Comparison of ENCODE assay signal across 29 mouse cellular contexts in genomic region chr12:84689051-84689450, GRCm38 (mm10). TPM values are rescaled to one million over a fixed set of nuclear protein-coding genes. Genes with fewer than 3 reads are reported as not detected.
DNase-seq lines count a peak whose midpoint lies in the region; ATAC-seq and TF ChIP-seq lines count a peak whose summit lies in the region.
"Had no signal": no experiment of that assay in that cellular context is flagged by ENCODE, and none has a peak within 500 bp of the region (broad histone marks: within the 10 kb centered on the region; RNA-seq: fewer than 3 reads in every experiment).

No protein-coding gene starts in this region.

- DNase-seq in cerebellum, adult 2 months, result peak; percentile 35 to 63
- no peak for DNase-seq in cerebellum, postnatal 4 days (ENCODE audit: low spot score in 2 of 2)
- DNase-seq in cerebellum, adult 9-11 months, result peak; percentile 64
- peak; percentile 44 to 58 for DNase-seq in cerebellum, postnatal 25 days
- peak; percentile 9 for DNase-seq in gonadal fat pad, adult 2 months (ENCODE audit: low read depth)
- DNase-seq in frontal cortex, postnatal 14 days (ENCODE audit: low spot score in 2 of 2), result no peak
- DNase-seq in right cerebral cortex, postnatal 14 days, result no peak
- DNase-seq: adrenal gland, adult 8-10 months; adrenal gland, postnatal 25 days; gastrocnemius, postnatal 25 days; heart, adult 2 months; heart, postnatal 14 days; heart, postnatal 4 days; kidney, adult 2 months had no signal

- peaks cover 33% of the 10 kb centered on the region for H3K4me1 ChIP-seq in cerebellum, adult 2 months (ENCODE audit: control insufficient read depth, insufficient read depth, low read length)
- H3K4me1 ChIP-seq in kidney, embryonic 16.5 days (ENCODE audit: insufficient read depth, low read length), result no peaks in the 10 kb centered on the region
- H3K4me1 ChIP-seq: heart, embryonic 13.5 days had no signal

- WGBS in cerebellum, adult 2 months, result 27% methylated on average over 11 of the region's 11 CpGs
- 83% methylated on average over 11 of the region's 11 CpGs for WGBS in kidney, embryonic 16.5 days

- TF ChIP-seq CTCF in cerebellum, adult 2 months (IDR thresholded peaks at IDR 0.05; ENCODE audit: borderline replicate concordance, insufficient read depth, low read depth, low read length), result no peak

- no peaks in the 10 kb centered on the region for H3K9me3 ChIP-seq in kidney, embryonic 16.5 days (ENCODE audit: low read length)
- H3K9me3 ChIP-seq: heart, embryonic 10.5 days; heart, embryonic 13.5 days; hindbrain, embryonic 15.5 days had no signal

- no peak overlapping the region for H3K9ac ChIP-seq in kidney, embryonic 16.5 days (replicated peaks; ENCODE audit: low read length)
- H3K9ac ChIP-seq: heart, embryonic 13.5 days; hindbrain, embryonic 15.5 days had no signal

- H3K27me3 ChIP-seq in cerebellum, adult 2 months (ENCODE audit: control insufficient read depth, insufficient read depth, low read length), result no peaks in the 10 kb centered on the region
- peaks cover 3% of the 10 kb centered on the region; the same call in 1 of the 2 replicates for H3K27me3 ChIP-seq in kidney, embryonic 16.5 days (ENCODE audit: insufficient read depth, low read length)
- H3K27me3 ChIP-seq: hindbrain, embryonic 15.5 days had no signal

- no peak overlapping the region for H3K4me3 ChIP-seq in cerebellum, adult 2 months (replicated peaks; ENCODE audit: insufficient read depth, low read depth, low read length)
- no peak overlapping the region for H3K4me3 ChIP-seq in kidney, embryonic 16.5 days (ENCODE audit: low read length)
- H3K4me3 ChIP-seq: heart, adult 2 months; heart, embryonic 10.5 days; heart, embryonic 13.5 days; hindbrain, embryonic 15.5 days had no signal

- H3K36me3 ChIP-seq in kidney, embryonic 16.5 days (ENCODE audit: insufficient read depth, low read length), result no peaks in the 10 kb centered on the region
- H3K36me3 ChIP-seq: heart, embryonic 10.5 days; heart, embryonic 13.5 days; hindbrain, embryonic 15.5 days had no signal

- no peak overlapping the region for H3K27ac ChIP-seq in cerebellum, adult 2 months (ENCODE audit: insufficient read depth, low read length)
- no peak overlapping the region for H3K27ac ChIP-seq in kidney, embryonic 16.5 days (ENCODE audit: low read length)
- H3K27ac ChIP-seq: heart, adult 2 months; heart, embryonic 10.5 days; heart, embryonic 13.5 days; hindbrain, embryonic 15.5 days had no signal

- no peak overlapping the region for H3K4me2 ChIP-seq in kidney, embryonic 16.5 days (replicated peaks; ENCODE audit: low read depth, low read length)
- H3K4me2 ChIP-seq: heart, embryonic 13.5 days; hindbrain, embryonic 15.5 days had no signal

- TF ChIP-seq POLR2A in cerebellum, adult 2 months (IDR thresholded peaks at IDR 0.05; ENCODE audit: borderline replicate concordance, insufficient read depth, low read length), result no peak

- no peak for ATAC-seq in kidney, embryonic 16.5 days (ENCODE audit: low FRiP score, low TSS enrichment)
- ATAC-seq: activated CD4-positive, CD25-positive, alpha-beta regulatory T cell, adult 4 months; forebrain, embryonic 14.5 days; intestine, postnatal 0 days had no signal

RNA-seq across cellular contexts. Expression of gene Syndig1l, which starts 9.6 kb away (rescaled TPM):
- polyA plus RNA-seq in cerebellum, adult 2 months (2012; rRNA removed), result 24.9 and 28.0 TPM in 2 replicates
- 0.05 and 0.06 TPM in 2 replicates for polyA plus RNA-seq in gonadal fat pad, adult 2 months (2012; rRNA removed)
- 0.06 and 0.09 TPM in 2 replicates for polyA plus RNA-seq in kidney, embryonic 16.5 days (2015; fragmentation: Nextera tagmentation; extraction: Ambion mirVana)
- polyA plus RNA-seq: activated CD4-positive, CD25-positive, alpha-beta regulatory T cell, adult 4 months; embryonic facial prominence, embryonic 11.5 days; heart, adult 2 months; heart, embryonic 13.5 days; heart, embryonic 16.5 days; kidney, adult 2 months; kidney, embryonic 14.5 days had no signal

RNA-seq across cellular contexts. Expression of gene Vrtn, which starts 48.2 kb away (rescaled TPM):
- polyA plus RNA-seq in cerebellum, adult 2 months (2012; rRNA removed), result not detected in 2 replicates
- polyA plus RNA-seq in gonadal fat pad, adult 2 months (2012; rRNA removed), result not detected in 2 replicates
- not detected in 2 replicates for polyA plus RNA-seq in kidney, embryonic 16.5 days (2015; fragmentation: Nextera tagmentation; extraction: Ambion mirVana)
- polyA plus RNA-seq: activated CD4-positive, CD25-positive, alpha-beta regulatory T cell, adult 4 months; embryonic facial prominence, embryonic 11.5 days; embryonic facial prominence, embryonic 14.5 days; forebrain, embryonic 11.5 days; forebrain, embryonic 14.5 days; frontal cortex, adult 2 months; heart, adult 2 months; heart, embryonic 10.5 days; heart, embryonic 13.5 days; hindbrain, embryonic 11.5 days; intestine, embryonic 14.5 days; intestine, postnatal 0 days; kidney, adult 2 months; kidney, embryonic 14.5 days had no signal

Comparison
In these comparisons a context has a peak if more than half of its experiments do, and no peak if none do; other contexts are left out.
1. DNase-seq: peak in cerebellum, adult 2 months (2 of 2), cerebellum, adult 9-11 months (single experiment), cerebellum, postnatal 25 days (2 of 2) and gonadal fat pad, adult 2 months (single experiment); none in cerebellum, postnatal 4 days (0 of 2), frontal cortex, postnatal 14 days (0 of 2) and right cerebral cortex, postnatal 14 days (single experiment).
2. RNA of gene Syndig1l, which starts 9.6 kb away (polyA plus RNA-seq): 24.9 to 28.0 TPM in cerebellum, adult 2 months; 0.06 to 0.09 TPM in kidney, embryonic 16.5 days and 0.05 to 0.06 TPM in gonadal fat pad, adult 2 months; every median in the first group is over 10 times any median in the second.